Mouse (Mus musculus): Measurements from ENCODE around the gene Prss41. TPM values are rescaled to one million over a fixed set of nuclear protein-coding genes. Genes with fewer than 3 reads are reported as not detected.
"Not testable (repeated sequence)": the region's sequence is repeated elsewhere in the genome, so short reads cannot be mapped to it uniquely, and the experiment has no call there.

Prss41 gene
- polyA plus RNA-seq (2016; fragmentation: Nextera tagmentation; extraction: Ambion mirVana), result 1.7 and 3.1 TPM in 2 replicates

GRCm38 (mm10) chr17:23843812-23844273, at the start of gene Prss41, which contains the start of gene Prss32:
Prss41 (minus strand) TSS chr17:23844172.
Prss32 (plus strand) TSS chr17:23843855.
- H3K9ac ChIP-seq (replicated peaks), result 0 out of 2 replicates have a peak within 1 kb of the TSS, but pooled peaks have one; percentile 40

GRCm38 (mm10) chr17:23880576-23880975, 36.6 kb upstream of the Prss41 start, which contains the start of the genes Dcpp1 and Dcpp2:
Dcpp1 (plus strand) TSS chr17:23880876.
Dcpp2 (plus strand) TSS chr17:23880880.
- not testable (repeated sequence) for H3K4me2 ChIP-seq; H3K9ac ChIP-seq (replicated peaks); H3K4me3 ChIP-seq (replicated peaks); H3K4me1 ChIP-seq (replicated peaks); H3K9me3 ChIP-seq; ATAC-seq (ENCODE audit: insufficient number of reproducible peaks, insufficient read depth, low FRiP score, low TSS enrichment, low read depth); H3K36me3 ChIP-seq; H3K27ac ChIP-seq; H3K27me3 ChIP-seq
- WGBS, result 80% methylated on average over 4 of the region's 4 CpGs

More at GRCm38 (mm10) chr17:23843812-23844273, at the start of gene Prss41, which contains the start of gene Prss32:
- peak within 1 kb of the TSS; percentile 24 for H3K4me3 ChIP-seq (replicated peaks)
- H3K9me3 ChIP-seq, result no peaks in the 10 kb centered on the region
- H3K27ac ChIP-seq, result no peak within 1 kb of the TSS
- H3K4me1 ChIP-seq (replicated peaks), result no peaks in the 10 kb centered on the region
- 12% methylated on average over 19 of the region's 19 CpGs for WGBS
- peaks cover 12% of the 10 kb centered on the region for H3K27me3 ChIP-seq
- H3K36me3 ChIP-seq, result no peaks in the 10 kb centered on the region
- peak within 1 kb of the TSS; percentile 46 for H3K4me2 ChIP-seq
- peak; percentile 34; the same call in 1 of the 2 replicates for ATAC-seq (ENCODE audit: insufficient number of reproducible peaks, insufficient read depth, low FRiP score, low TSS enrichment, low read depth)

- no peaks in the 10 kb centered on the region for H3K36me3 ChIP-seq
- H3K9me3 ChIP-seq, result no peaks in the 10 kb centered on the region
- H3K4me3 ChIP-seq (replicated peaks), result no peak overlapping the region
- H3K4me2 ChIP-seq, result no peak overlapping the region
- 90% methylated on average over 2 of the region's 2 CpGs for WGBS
- H3K4me1 ChIP-seq (replicated peaks), result no peaks in the 10 kb centered on the region
- H3K27ac ChIP-seq, result no peak overlapping the region
- H3K27me3 ChIP-seq, result no peaks in the 10 kb centered on the region
- ATAC-seq (ENCODE audit: insufficient number of reproducible peaks, insufficient read depth, low FRiP score, low TSS enrichment, low read depth), result no peak
- H3K9ac ChIP-seq (replicated peaks), result no peak overlapping the region
Measured at GRCm38 (mm10) chr17:23877166-23877565, 33.2 kb upstream of the Prss41 start.

GRCm38 (mm10) chr17:23876741-23877140, 32.8 kb upstream of the Prss41 start:
- Histone ChIP-seq H3K4me1 (replicated peaks) (no peaks in the 10 kb centered on the region), H3K4me3 (replicated peaks) (no peak overlapping the region), H3K27me3 (no peaks in the 10 kb centered on the region), H3K9me3 (no peaks in the 10 kb centered on the region), H3K4me2 (no peak overlapping the region), H3K27ac (no peak overlapping the region), H3K36me3 (no peaks in the 10 kb centered on the region), H3K9ac (replicated peaks) (no peak overlapping the region)
- WGBS, result 51% methylated on average over 3 of the region's 3 CpGs
- no peak for ATAC-seq (ENCODE audit: insufficient number of reproducible peaks, insufficient read depth, low FRiP score, low TSS enrichment, low read depth)

GRCm38 (mm10) chr17:23873884-23874856, 30.2 kb upstream of the Prss41 start:
- no peaks in the 10 kb centered on the region for H3K36me3 ChIP-seq
- 49% methylated on average over 8 of the region's 8 CpGs for WGBS
- no peak for ATAC-seq (ENCODE audit: insufficient number of reproducible peaks, insufficient read depth, low FRiP score, low TSS enrichment, low read depth)
- no peak overlapping the region for H3K27ac ChIP-seq
- H3K4me2 ChIP-seq, result no peak overlapping the region
- no peaks in the 10 kb centered on the region for H3K27me3 ChIP-seq
- no peak overlapping the region for H3K9ac ChIP-seq (replicated peaks)
- H3K4me1 ChIP-seq (replicated peaks), result 0 out of 2 replicates have a peak, but pooled peaks cover 3% of the 10 kb centered on the region
- no peaks in the 10 kb centered on the region for H3K9me3 ChIP-seq
- no peak overlapping the region for H3K4me3 ChIP-seq (replicated peaks)

GRCm38 (mm10) chr17:23868513-23868912, 24.5 kb upstream of the Prss41 start:
- H3K27ac ChIP-seq, result no peak overlapping the region
- 90% methylated on average over 11 of the region's 11 CpGs for WGBS
- no peaks in the 10 kb centered on the region for H3K36me3 ChIP-seq

GRCm38 (mm10) chr17:23867756-23868155, 23.8 kb upstream of the Prss41 start, which contains the start of gene Prss21:
Prss21 (plus strand) TSS chr17:23868056.
- H3K4me2 ChIP-seq, result no peak within 1 kb of the TSS
- H3K4me1 ChIP-seq (replicated peaks), result 0 out of 2 replicates have a peak, but pooled peaks cover 3% of the 10 kb centered on the region
- no peak within 1 kb of the TSS for H3K4me3 ChIP-seq (replicated peaks)
- H3K27ac ChIP-seq, result no peak within 1 kb of the TSS
- no peaks in the 10 kb centered on the region for H3K27me3 ChIP-seq
- no peaks in the 10 kb centered on the region; the same call in 1 of the 2 replicates for H3K9me3 ChIP-seq
- no peaks in the 10 kb centered on the region for H3K36me3 ChIP-seq
- WGBS, result 85% methylated on average over 15 of the region's 15 CpGs
- H3K9ac ChIP-seq (replicated peaks), result no peak within 1 kb of the TSS
- no peak for ATAC-seq (ENCODE audit: insufficient number of reproducible peaks, insufficient read depth, low FRiP score, low TSS enrichment, low read depth)

More at GRCm38 (mm10) chr17:23868513-23868912, 24.5 kb upstream of the Prss41 start:
- 0 out of 2 replicates have a peak, but pooled peaks cover 3% of the 10 kb centered on the region for H3K4me1 ChIP-seq (replicated peaks)
- no peak overlapping the region for H3K4me3 ChIP-seq (replicated peaks)
- H3K9ac ChIP-seq (replicated peaks), result no peak overlapping the region
- no peaks in the 10 kb centered on the region for H3K27me3 ChIP-seq
- no peak for ATAC-seq (ENCODE audit: insufficient number of reproducible peaks, insufficient read depth, low FRiP score, low TSS enrichment, low read depth)
- no peak overlapping the region for H3K4me2 ChIP-seq
- no peaks in the 10 kb centered on the region; the same call in 1 of the 2 replicates for H3K9me3 ChIP-seq

GRCm38 (mm10) chr17:23862926-23863325, 19.0 kb upstream of the Prss41 start:
- Histone ChIP-seq H3K4me2 (no peak overlapping the region), H3K4me3 (replicated peaks) (no peak overlapping the region), H3K9ac (replicated peaks) (no peak overlapping the region), H3K27ac (no peak overlapping the region), H3K4me1 (replicated peaks) (no peaks in the 10 kb centered on the region), H3K9me3 (no peaks in the 10 kb centered on the region; the same call in 1 of the 2 replicates), H3K27me3 (no peaks in the 10 kb centered on the region), H3K36me3 (no peaks in the 10 kb centered on the region)
- no peak for ATAC-seq (ENCODE audit: insufficient number of reproducible peaks, insufficient read depth, low FRiP score, low TSS enrichment, low read depth)
- 87% methylated on average over 4 of the region's 4 CpGs for WGBS

GRCm38 (mm10) chr17:23857913-23858312, 13.9 kb upstream of the Prss41 start:
- no peaks in the 10 kb centered on the region for H3K9me3 ChIP-seq
- no peaks in the 10 kb centered on the region for H3K27me3 ChIP-seq
- no peak overlapping the region for H3K4me3 ChIP-seq (replicated peaks)
- H3K4me1 ChIP-seq (replicated peaks), result no peaks in the 10 kb centered on the region
- ATAC-seq (ENCODE audit: insufficient number of reproducible peaks, insufficient read depth, low FRiP score, low TSS enrichment, low read depth), result no peak
- H3K27ac ChIP-seq, result no peak overlapping the region
- no peak overlapping the region for H3K4me2 ChIP-seq
- no peaks in the 10 kb centered on the region for H3K36me3 ChIP-seq
- 64% methylated on average over 2 of the region's 2 CpGs for WGBS
- H3K9ac ChIP-seq (replicated peaks), result no peak overlapping the region

GRCm38 (mm10) chr17:23857193-23857592, 13.2 kb upstream of the Prss41 start:
- ATAC-seq (ENCODE audit: insufficient number of reproducible peaks, insufficient read depth, low FRiP score, low TSS enrichment, low read depth), result no peak
- Histone ChIP-seq H3K4me1 (replicated peaks) (no peaks in the 10 kb centered on the region), H3K27me3 (no peaks in the 10 kb centered on the region), H3K4me2 (no peak overlapping the region), H3K9ac (replicated peaks) (no peak overlapping the region), H3K27ac (no peak overlapping the region), H3K36me3 (no peaks in the 10 kb centered on the region), H3K9me3 (no peaks in the 10 kb centered on the region), H3K4me3 (replicated peaks) (no peak overlapping the region)
- WGBS, result 84% methylated on average over 6 of the region's 6 CpGs

GRCm38 (mm10) chr17:23854229-23854765, 10.3 kb upstream of the Prss41 start:
- Histone ChIP-seq H3K4me3 (replicated peaks) (no peak overlapping the region), H3K9ac (replicated peaks) (no peak overlapping the region), H3K27ac (no peak overlapping the region), H3K27me3 (no peaks in the 10 kb centered on the region), H3K4me2 (no peak overlapping the region), H3K36me3 (no peaks in the 10 kb centered on the region), H3K4me1 (replicated peaks) (no peaks in the 10 kb centered on the region), H3K9me3 (no peaks in the 10 kb centered on the region; the same call in 1 of the 2 replicates)
- WGBS, result 87% methylated on average over 10 of the region's 10 CpGs
- ATAC-seq (ENCODE audit: insufficient number of reproducible peaks, insufficient read depth, low FRiP score, low TSS enrichment, low read depth), result no peak
